Comparison of ENCODE assay signal across 24 mouse cellular contexts in the genomic region with DNA sequence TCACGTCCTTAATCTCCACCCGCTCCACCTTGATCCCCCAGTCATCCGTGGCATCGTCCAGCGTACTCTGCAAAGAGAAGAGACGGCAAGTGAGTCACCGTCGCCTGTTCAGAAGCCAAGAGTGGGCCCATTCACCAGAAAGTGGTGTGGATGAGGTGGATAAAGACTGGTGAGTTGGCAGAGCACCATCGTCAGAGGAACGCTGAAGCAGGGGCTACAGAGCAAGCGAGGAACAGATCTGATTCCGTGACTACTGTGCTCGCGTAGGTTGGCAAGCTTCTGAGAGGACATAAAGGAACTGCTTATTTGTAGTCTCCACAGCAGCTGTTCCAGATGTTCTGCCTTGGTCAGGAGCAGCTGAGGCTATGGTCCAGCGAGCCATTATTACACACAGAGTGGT. TPM values are rescaled to one million over a fixed set of nuclear protein-coding genes. Genes with fewer than 3 reads are reported as not detected.
"Had no signal": no experiment of that assay in that cellular context is flagged by ENCODE, and none has a peak within 500 bp of the region (broad histone marks: within the 10 kb centered on the region; RNA-seq: fewer than 3 reads in every experiment).

No protein-coding gene starts in this region.

- H3K4me2 ChIP-seq: lung, embryonic 15.5 days; midbrain, embryonic 11.5 days; midbrain, embryonic 13.5 days; midbrain, embryonic 15.5 days; neural tube, embryonic 12.5 days; stomach, embryonic 15.5 days had no signal

- H3K36me3 ChIP-seq: midbrain, embryonic 13.5 days; midbrain, embryonic 15.5 days; neural tube, embryonic 12.5 days had no signal

- ATAC-seq: lung, postnatal 0 days; midbrain, embryonic 13.5 days; midbrain, embryonic 15.5 days had no signal

- H3K4me3 ChIP-seq: lung, embryonic 15.5 days; megakaryocyte, embryonic 14.5 days; midbrain, embryonic 13.5 days; midbrain, embryonic 15.5 days; neural tube, embryonic 12.5 days; stomach, embryonic 15.5 days had no signal

- H3K4me1 ChIP-seq: neural tube, embryonic 12.5 days had no signal

- H3K27me3 ChIP-seq: lung, embryonic 15.5 days; megakaryocyte, embryonic 14.5 days; midbrain, embryonic 15.5 days; neural tube, embryonic 12.5 days; stomach, embryonic 15.5 days had no signal

- DNase-seq: lung, adult 2 months; lung, postnatal 14 days; lung, postnatal 36 days; right cerebral cortex, postnatal 14 days; thymus, adult 2 months; thymus, postnatal 25 days; thymus, postnatal 4 days had no signal

- H3K9me3 ChIP-seq: lung, embryonic 15.5 days; megakaryocyte, embryonic 14.5 days; midbrain, embryonic 13.5 days; midbrain, embryonic 15.5 days; neural tube, embryonic 12.5 days; stomach, embryonic 15.5 days had no signal

- H3K9ac ChIP-seq: lung, embryonic 15.5 days; midbrain, embryonic 13.5 days; midbrain, embryonic 15.5 days; neural tube, embryonic 12.5 days; stomach, embryonic 15.5 days had no signal

- H3K27ac ChIP-seq: lung, embryonic 15.5 days; macrophage; midbrain, embryonic 13.5 days; midbrain, embryonic 15.5 days; neural tube, embryonic 12.5 days; stomach, embryonic 15.5 days; stomach, postnatal 0 days had no signal

RNA-seq across cellular contexts. Expression of a gene that starts 47.1 kb away (rescaled TPM):
- total RNA-seq: megakaryocyte progenitor cell, adult 5-6 weeks; midbrain, postnatal 0 days; monocyte, adult 5-6 weeks; neutrophil, adult 5-6 weeks had no signal
- polyA plus RNA-seq: lung, adult 2 months; lung, embryonic 15.5 days; lung, postnatal 0 days; macrophage; midbrain, embryonic 11.5 days; midbrain, embryonic 13.5 days; midbrain, embryonic 15.5 days; midbrain, postnatal 0 days; neural tube, embryonic 12.5 days; neural tube, embryonic 14.5 days; spleen, adult 2 months; stomach, embryonic 15.5 days; stomach, postnatal 0 days; thymus, adult 2 months; urinary bladder, adult 2 months had no signal
